ENCODE assay signal across 8 mouse cellular contexts in genomic region chr3:64039818-64040784, GRCm38 (mm10). TPM values are rescaled to one million over a fixed set of nuclear protein-coding genes. Genes with fewer than 3 reads are reported as not detected.
A peak's percentile ranks its signal among the peaks of the same experiment; 100 is the strongest.
DNase-seq lines count a peak whose midpoint lies in the region; ATAC-seq and TF ChIP-seq lines count a peak whose summit lies in the region.

No protein-coding gene starts in this region.

- peak; percentile 75 for DNase-seq in A20 (ENCODE audit: low read depth, low spot score)
- DNase-seq in brain, embryonic 14.5 days (ENCODE audit: low read depth): peak; percentile 94
- peak; percentile 82 for DNase-seq in liver
- peak; percentile 6 to 39 for DNase-seq in natural killer cell, adult 2 months (ENCODE audit: low spot score in 2 of 2)

- H3K9me3 ChIP-seq in heart, embryonic 11.5 days (replicated peaks; ENCODE audit: control insufficient read depth, low read length): no peaks in the 10 kb centered on the region
- H3K9me3 ChIP-seq in kidney, embryonic 16.5 days (ENCODE audit: low read length): no peaks in the 10 kb centered on the region
- H3K9me3 ChIP-seq in stomach, embryonic 15.5 days: no peaks in the 10 kb centered on the region

- peak overlapping the region; percentile 66 for H3K27ac ChIP-seq in heart, embryonic 11.5 days (ENCODE audit: low read depth, low read length)
- H3K27ac ChIP-seq in kidney, embryonic 16.5 days (ENCODE audit: low read length): peak overlapping the region; percentile 37; the same call in 1 of the 2 replicates
- H3K27ac ChIP-seq in stomach, embryonic 15.5 days: no peak overlapping the region

- H3K4me3 ChIP-seq in heart, embryonic 11.5 days (ENCODE audit: low read depth, low read length): peak overlapping the region; percentile 49
- peak overlapping the region; percentile 44 for H3K4me3 ChIP-seq in kidney, embryonic 16.5 days (ENCODE audit: low read length)
- H3K4me3 ChIP-seq in stomach, embryonic 15.5 days (replicated peaks): peak overlapping the region; percentile 47

- no peaks in the 10 kb centered on the region for H3K4me1 ChIP-seq in heart, embryonic 11.5 days (ENCODE audit: control insufficient read depth, insufficient read depth, low read length)
- H3K4me1 ChIP-seq in kidney, embryonic 16.5 days (ENCODE audit: insufficient read depth, low read length): no peaks in the 10 kb centered on the region
- H3K4me1 ChIP-seq in stomach, embryonic 15.5 days: no peaks in the 10 kb centered on the region

- H3K27me3 ChIP-seq in heart, embryonic 11.5 days (ENCODE audit: control insufficient read depth, insufficient read depth, low read length): no peaks in the 10 kb centered on the region
- no peaks in the 10 kb centered on the region for H3K27me3 ChIP-seq in kidney, embryonic 16.5 days (ENCODE audit: insufficient read depth, low read length)
- H3K27me3 ChIP-seq in stomach, embryonic 15.5 days (replicated peaks): no peaks in the 10 kb centered on the region

- WGBS in heart, embryonic 11.5 days (ENCODE audit: insufficient replicate concordance): 14% methylated on average over 25 of the region's 25 CpGs
- 14% methylated on average over 25 of the region's 25 CpGs for WGBS in kidney, embryonic 16.5 days
- 12% methylated on average over 25 of the region's 25 CpGs for WGBS in stomach, embryonic 15.5 days

- peak; percentile 86 for TF ChIP-seq CTCF in brain, embryonic 14.5 days (IDR thresholded peaks at IDR 0.05; ENCODE audit: borderline replicate concordance, extremely low read depth, insufficient read depth, insufficient read length)

- 0 out of 2 replicates have a peak, but pooled peaks have one; percentile 39 for ATAC-seq in erythroid progenitor cell, adult 5-6 weeks (replicated peaks; ENCODE audit: low FRiP score, poor library complexity, severe bottlenecking)
- peak; percentile 55 for ATAC-seq in heart, embryonic 11.5 days (replicated peaks; ENCODE audit: insufficient number of reproducible peaks, low FRiP score, low TSS enrichment)
- ATAC-seq in kidney, embryonic 16.5 days (ENCODE audit: low FRiP score, low TSS enrichment): peak; percentile 91
- peak; percentile 58 for ATAC-seq in stomach, embryonic 15.5 days (ENCODE audit: insufficient read depth, low FRiP score, low read depth)

- peak overlapping the region; percentile 70 for H3K9ac ChIP-seq in heart, embryonic 11.5 days (ENCODE audit: low read depth, low read length)
- peak overlapping the region; percentile 66 for H3K9ac ChIP-seq in kidney, embryonic 16.5 days (replicated peaks; ENCODE audit: low read length)
- H3K9ac ChIP-seq in stomach, embryonic 15.5 days: no peak overlapping the region

- H3K4me2 ChIP-seq in heart, embryonic 11.5 days: peak overlapping the region; percentile 70
- peak overlapping the region; percentile 67 for H3K4me2 ChIP-seq in kidney, embryonic 16.5 days (replicated peaks; ENCODE audit: low read depth, low read length)
- H3K4me2 ChIP-seq in stomach, embryonic 15.5 days: peak overlapping the region; percentile 74

- H3K36me3 ChIP-seq in heart, embryonic 11.5 days (ENCODE audit: control insufficient read depth, insufficient read depth, low read length): no peaks in the 10 kb centered on the region
- no peaks in the 10 kb centered on the region for H3K36me3 ChIP-seq in kidney, embryonic 16.5 days (ENCODE audit: insufficient read depth, low read length)
- H3K36me3 ChIP-seq in stomach, embryonic 15.5 days: no peaks in the 10 kb centered on the region

- no peak for TF ChIP-seq POLR2A in brain, embryonic 14.5 days (IDR thresholded peaks at IDR 0.05; ENCODE audit: borderline replicate concordance, extremely low read depth, insufficient read depth, insufficient read length, poor library complexity, severe bottlenecking)

RNA-seq across cellular contexts. Expression of gene Vmn2r1, which starts 41.2 kb away (rescaled TPM):
- polyA plus RNA-seq in brain, embryonic 14.5 days (2012; rRNA removed): 0.49 and 0.52 TPM in 2 replicates
- total RNA-seq in erythroid progenitor cell, adult 5-6 weeks (2015; ENCODE audit: low replicate concordance): 1.4 TPM in 1 of 2 replicates, not detected in the other
- total RNA-seq in erythroid progenitor cell, adult 5-6 weeks (2017; ENCODE audit: low replicate concordance): not detected in 2 replicates
- polyA plus RNA-seq in heart, embryonic 11.5 days (2014; fragmentation: Nextera tagmentation; extraction: Ambion mirVana): 0.06 TPM in 1 of 2 replicates, not detected in the other
- 0.08 TPM in 1 of 2 replicates, not detected in the other for polyA plus RNA-seq in kidney, embryonic 16.5 days (2015; fragmentation: Nextera tagmentation; extraction: Ambion mirVana)
- polyA plus RNA-seq in stomach, embryonic 15.5 days (2015; fragmentation: Nextera tagmentation; extraction: Ambion mirVana): 0.03 and 0.04 TPM in 2 replicates

Comparison
In these comparisons a context has a peak if more than half of its experiments do, and no peak if none do; other contexts are left out.
1. DNase-seq: peak in every context shown above with its lines; median percentile 94 in brain, embryonic 14.5 days; 82 in liver; 75 in A20; 22 in natural killer cell, adult 2 months.
2. ATAC-seq: peak in every context shown above with its lines; median percentile 91 in kidney, embryonic 16.5 days; 58 in stomach, embryonic 15.5 days; 55 in heart, embryonic 11.5 days; 39 in erythroid progenitor cell, adult 5-6 weeks.